Mouse (Mus musculus): Measurements from ENCODE around the gene Zpr1. TPM values are rescaled to one million over a fixed set of nuclear protein-coding genes. Genes with fewer than 3 reads are reported as not detected.

The Zpr1 gene
- polyA plus RNA-seq, 1 experiment from 2014 or later: 23.6 TPM

DNA sequence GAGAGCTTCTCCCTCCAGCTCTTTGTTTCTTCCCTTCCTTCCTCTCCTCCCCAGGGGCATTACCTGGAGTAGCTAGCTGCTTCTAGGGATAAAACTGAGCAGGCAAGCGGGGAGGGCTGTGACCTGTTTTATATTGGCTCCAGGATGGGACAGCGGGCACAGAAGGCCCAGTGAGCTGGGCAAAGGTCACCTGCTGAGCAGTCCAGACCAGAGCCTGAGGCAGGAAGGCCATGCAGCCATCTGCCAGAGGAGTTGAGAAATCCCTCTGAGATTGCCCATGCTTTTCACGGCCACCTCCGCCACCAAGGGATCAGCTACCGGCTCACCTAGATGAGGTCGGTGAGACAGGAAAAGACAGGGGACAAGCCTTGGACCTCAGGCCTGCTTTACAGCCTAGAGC, 37.7 kb upstream of the Zpr1 start:
- Histone ChIP-seq H3K36me3 (ENCODE audit: control insufficient read depth, insufficient read depth) (no peaks in the 10 kb centered on the region), H3K9ac (ENCODE audit: low read depth, low read length) (no peak overlapping the region), H3K4me2 (ENCODE audit: low read depth, low read length) (no peak overlapping the region), H3K27ac (ENCODE audit: low read length) (0 out of 2 replicates have a peak overlapping the region, but pooled peaks have one; percentile 4), H3K27me3 (ENCODE audit: control insufficient read depth, insufficient read depth, low read depth, low read length) (no peaks in the 10 kb centered on the region), H3K9me3 (replicated peaks; ENCODE audit: control insufficient read depth, low read length) (no peaks in the 10 kb centered on the region), H3K4me1 (ENCODE audit: control insufficient read depth, low read depth, low read length) (peaks cover 9% of the 10 kb centered on the region), H3K4me3 (ENCODE audit: low read depth, low read length) (no peak overlapping the region)
- ATAC-seq (ENCODE audit: low read depth): no peak
- 64% methylated on average over 6 of the region's 6 CpGs for WGBS (ENCODE audit: insufficient replicate concordance)

DNA sequence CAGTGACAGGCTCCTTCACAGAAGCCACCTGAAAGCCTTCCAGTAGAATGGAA, 37.4 kb upstream of the Zpr1 start, which contains the start of gene Apoc3:
Gene Apoc3 (minus strand): TSS at position 41 of the 53 bp plus-strand sequence.
- Histone ChIP-seq H3K27me3 (ENCODE audit: control insufficient read depth, insufficient read depth, low read depth, low read length) (no peaks in the 10 kb centered on the region), H3K4me1 (ENCODE audit: control insufficient read depth, low read depth, low read length) (peaks cover 9% of the 10 kb centered on the region), H3K9ac (ENCODE audit: low read depth, low read length) (no peak within 1 kb of the TSS), H3K4me3 (ENCODE audit: low read depth, low read length) (no peak within 1 kb of the TSS), H3K27ac (ENCODE audit: low read length) (0 out of 2 replicates have a peak within 1 kb of the TSS, but pooled peaks have one; percentile 4), H3K4me2 (ENCODE audit: low read depth, low read length) (no peak within 1 kb of the TSS), H3K9me3 (replicated peaks; ENCODE audit: control insufficient read depth, low read length) (no peaks in the 10 kb centered on the region), H3K36me3 (ENCODE audit: control insufficient read depth, insufficient read depth) (no peaks in the 10 kb centered on the region)
- ATAC-seq (ENCODE audit: low read depth): no peak

DNA sequence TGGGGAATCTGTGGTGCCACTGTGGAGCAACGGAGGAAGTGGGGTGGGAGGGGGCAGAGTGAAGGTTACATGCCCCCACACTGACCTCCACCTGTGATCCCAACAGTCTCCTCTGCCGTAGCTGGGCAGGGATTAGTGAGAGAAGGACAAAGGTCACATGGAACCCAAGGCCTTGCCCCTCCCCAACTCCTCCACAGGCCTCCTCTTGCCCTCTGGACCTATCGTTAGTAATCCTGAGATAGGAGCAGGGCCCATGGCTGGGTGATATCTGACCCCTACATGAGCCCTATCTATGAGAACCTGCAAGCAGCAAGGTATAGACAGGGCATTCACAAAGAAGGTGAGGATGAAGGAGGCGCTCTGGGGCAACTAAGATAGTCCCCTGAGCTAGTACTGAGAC, 37.2 kb upstream of the Zpr1 start:
- peak; percentile 31 for ATAC-seq (ENCODE audit: low read depth)
- no peak overlapping the region for H3K27ac ChIP-seq (ENCODE audit: low read length)

GRCm38 (mm10) chr9:46238850-46239249, 34.0 kb upstream of the Zpr1 start:
- no peaks in the 10 kb centered on the region for H3K36me3 ChIP-seq (ENCODE audit: control insufficient read depth, insufficient read depth)
- no peaks in the 10 kb centered on the region for H3K27me3 ChIP-seq (ENCODE audit: control insufficient read depth, insufficient read depth, low read depth, low read length)
- no peak overlapping the region for H3K27ac ChIP-seq (ENCODE audit: low read length)
- no peaks in the 10 kb centered on the region for H3K9me3 ChIP-seq (replicated peaks; ENCODE audit: control insufficient read depth, low read length)
- ATAC-seq (ENCODE audit: low read depth): peak; percentile 72
- no peak overlapping the region for H3K4me2 ChIP-seq (ENCODE audit: low read depth, low read length)
- peaks cover 9% of the 10 kb centered on the region for H3K4me1 ChIP-seq (ENCODE audit: control insufficient read depth, low read depth, low read length)
- WGBS (ENCODE audit: insufficient replicate concordance): 61% methylated on average over 7 of the region's 7 CpGs
- H3K4me3 ChIP-seq (ENCODE audit: low read depth, low read length): no peak overlapping the region
- no peak overlapping the region for H3K9ac ChIP-seq (ENCODE audit: low read depth, low read length)

More for the DNA sequence above, 37.2 kb upstream of the Zpr1 start:
- Histone ChIP-seq H3K4me1 (ENCODE audit: control insufficient read depth, low read depth, low read length) (peaks cover 9% of the 10 kb centered on the region), H3K4me3 (ENCODE audit: low read depth, low read length) (no peak overlapping the region), H3K27me3 (ENCODE audit: control insufficient read depth, insufficient read depth, low read depth, low read length) (no peaks in the 10 kb centered on the region), H3K9ac (ENCODE audit: low read depth, low read length) (no peak overlapping the region), H3K36me3 (ENCODE audit: control insufficient read depth, insufficient read depth) (no peaks in the 10 kb centered on the region), H3K4me2 (ENCODE audit: low read depth, low read length) (no peak overlapping the region), H3K9me3 (replicated peaks; ENCODE audit: control insufficient read depth, low read length) (no peaks in the 10 kb centered on the region)
- 30% methylated on average over 4 of the region's 4 CpGs for WGBS (ENCODE audit: insufficient replicate concordance)

DNA sequence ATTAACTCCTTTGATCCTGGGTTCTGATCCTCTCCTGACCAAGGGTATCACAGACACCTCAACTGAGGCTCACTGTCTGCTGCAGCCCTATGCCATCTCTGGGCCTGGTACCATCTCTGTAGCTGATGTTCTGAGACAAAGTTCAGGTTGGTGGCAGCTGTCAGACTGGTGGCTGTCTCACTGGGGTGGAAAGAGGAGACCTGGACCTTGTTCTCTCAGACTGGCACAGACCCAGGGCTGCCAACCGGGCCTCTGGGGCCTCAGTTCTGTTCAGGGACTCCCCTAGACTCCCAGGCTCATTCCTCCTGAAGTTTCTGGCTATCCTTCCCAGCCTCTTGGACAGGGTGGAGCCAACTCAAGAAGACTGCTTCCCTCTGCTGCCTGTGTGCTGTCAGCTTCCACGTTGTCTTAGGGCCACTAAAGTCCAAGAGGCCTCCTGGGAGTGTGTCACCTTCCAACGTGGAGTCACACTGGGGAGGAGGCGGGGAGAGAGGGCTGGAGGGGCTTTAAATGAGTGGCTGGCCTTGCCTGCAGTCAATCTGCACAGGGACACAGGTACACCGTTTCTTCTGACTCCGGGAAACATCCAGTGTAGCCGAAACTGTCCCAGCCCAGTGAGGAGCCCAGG, 32.2 kb upstream of the Zpr1 start, which contains the start of gene Apoa4:
Gene Apoa4 (plus strand): TSS at position 171 of the 628 bp plus-strand sequence.
- Histone ChIP-seq H3K9ac (ENCODE audit: low read depth, low read length) (no peak within 1 kb of the TSS), H3K4me2 (ENCODE audit: low read depth, low read length) (no peak within 1 kb of the TSS), H3K4me3 (ENCODE audit: low read depth, low read length) (no peak within 1 kb of the TSS), H3K27me3 (ENCODE audit: control insufficient read depth, insufficient read depth, low read depth, low read length) (no peaks in the 10 kb centered on the region), H3K4me1 (ENCODE audit: control insufficient read depth, low read depth, low read length) (no peaks in the 10 kb centered on the region; the same call in 1 of the 2 replicates), H3K36me3 (ENCODE audit: control insufficient read depth, insufficient read depth) (no peaks in the 10 kb centered on the region), H3K27ac (ENCODE audit: low read length) (no peak within 1 kb of the TSS), H3K9me3 (replicated peaks; ENCODE audit: control insufficient read depth, low read length) (no peaks in the 10 kb centered on the region)
- 55% methylated on average over 7 of the region's 7 CpGs for WGBS (ENCODE audit: insufficient replicate concordance)
- ATAC-seq (ENCODE audit: low read depth): no peak

DNA sequence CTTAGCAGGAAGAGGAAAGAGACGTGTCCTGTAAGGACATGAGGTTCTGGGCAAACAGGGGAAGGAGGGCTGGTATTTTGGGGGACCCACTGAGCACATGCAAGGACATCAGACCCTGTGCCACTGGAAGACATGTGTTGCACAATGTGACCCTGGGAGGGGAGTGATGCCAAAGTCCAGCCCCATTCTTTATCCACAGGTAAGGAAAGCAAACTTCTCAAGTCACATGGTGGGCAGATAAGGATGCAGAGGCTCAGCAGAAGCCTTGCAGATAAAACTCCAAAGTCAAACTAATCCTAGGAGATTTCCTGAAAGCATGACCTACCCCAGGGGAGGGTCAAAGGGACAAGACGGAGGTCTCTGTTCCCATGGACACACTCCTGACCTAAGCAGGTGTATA, 31.0 kb upstream of the Zpr1 start:
- Histone ChIP-seq H3K9ac (ENCODE audit: low read depth, low read length) (no peak overlapping the region), H3K4me1 (ENCODE audit: control insufficient read depth, low read depth, low read length) (no peaks in the 10 kb centered on the region; the same call in 1 of the 2 replicates), H3K27me3 (ENCODE audit: control insufficient read depth, insufficient read depth, low read depth, low read length) (no peaks in the 10 kb centered on the region), H3K36me3 (ENCODE audit: control insufficient read depth, insufficient read depth) (no peaks in the 10 kb centered on the region), H3K4me2 (ENCODE audit: low read depth, low read length) (no peak overlapping the region), H3K9me3 (replicated peaks; ENCODE audit: control insufficient read depth, low read length) (no peaks in the 10 kb centered on the region), H3K27ac (ENCODE audit: low read length) (no peak overlapping the region), H3K4me3 (ENCODE audit: low read depth, low read length) (no peak overlapping the region)
- no peak for ATAC-seq (ENCODE audit: low read depth)
- WGBS (ENCODE audit: insufficient replicate concordance): 62% methylated on average over 2 of the region's 2 CpGs

- Histone ChIP-seq H3K27ac (ENCODE audit: low read length) (no peak overlapping the region), H3K4me2 (ENCODE audit: low read depth, low read length) (no peak overlapping the region), H3K4me3 (ENCODE audit: low read depth, low read length) (no peak overlapping the region), H3K4me1 (ENCODE audit: control insufficient read depth, low read depth, low read length) (no peaks in the 10 kb centered on the region; the same call in 1 of the 2 replicates), H3K9ac (ENCODE audit: low read depth, low read length) (no peak overlapping the region), H3K9me3 (replicated peaks; ENCODE audit: control insufficient read depth, low read length) (no peaks in the 10 kb centered on the region), H3K36me3 (ENCODE audit: control insufficient read depth, insufficient read depth) (no peaks in the 10 kb centered on the region), H3K27me3 (ENCODE audit: control insufficient read depth, insufficient read depth, low read depth, low read length) (no peaks in the 10 kb centered on the region)
- ATAC-seq (ENCODE audit: low read depth): no peak
- 73% methylated on average over 4 of the region's 4 CpGs for WGBS (ENCODE audit: insufficient replicate concordance)
Measured at GRCm38 (mm10) chr9:46243122-46243521, 29.7 kb upstream of the Zpr1 start.

GRCm38 (mm10) chr9:46243584-46243983, 29.3 kb upstream of the Zpr1 start:
- 55% methylated on average over 8 of the region's 8 CpGs for WGBS (ENCODE audit: insufficient replicate concordance)
- no peak for ATAC-seq (ENCODE audit: low read depth)
- no peak overlapping the region for H3K9ac ChIP-seq (ENCODE audit: low read depth, low read length)
- H3K36me3 ChIP-seq (ENCODE audit: control insufficient read depth, insufficient read depth): no peaks in the 10 kb centered on the region
- no peaks in the 10 kb centered on the region for H3K4me1 ChIP-seq (ENCODE audit: control insufficient read depth, low read depth, low read length)
- H3K9me3 ChIP-seq (replicated peaks; ENCODE audit: control insufficient read depth, low read length): no peaks in the 10 kb centered on the region
- no peaks in the 10 kb centered on the region for H3K27me3 ChIP-seq (ENCODE audit: control insufficient read depth, insufficient read depth, low read depth, low read length)
- no peak overlapping the region for H3K4me3 ChIP-seq (ENCODE audit: low read depth, low read length)
- H3K4me2 ChIP-seq (ENCODE audit: low read depth, low read length): no peak overlapping the region
- H3K27ac ChIP-seq (ENCODE audit: low read length): no peak overlapping the region

GRCm38 (mm10) chr9:46246752-46247324, 26.0 kb upstream of the Zpr1 start:
- H3K4me1 ChIP-seq (ENCODE audit: control insufficient read depth, low read depth, low read length): no peaks in the 10 kb centered on the region
- no peak overlapping the region for H3K4me2 ChIP-seq (ENCODE audit: low read depth, low read length)
- H3K9me3 ChIP-seq (replicated peaks; ENCODE audit: control insufficient read depth, low read length): no peaks in the 10 kb centered on the region
- H3K4me3 ChIP-seq (ENCODE audit: low read depth, low read length): no peak overlapping the region
- ATAC-seq (ENCODE audit: low read depth): no peak; the same call in 1 of the 2 replicates
- no peak overlapping the region for H3K27ac ChIP-seq (ENCODE audit: low read length)
- 27% methylated on average over 11 of the region's 11 CpGs for WGBS (ENCODE audit: insufficient replicate concordance)
- H3K9ac ChIP-seq (ENCODE audit: low read depth, low read length): no peak overlapping the region
- H3K27me3 ChIP-seq (ENCODE audit: control insufficient read depth, insufficient read depth, low read depth, low read length): no peaks in the 10 kb centered on the region
- no peaks in the 10 kb centered on the region for H3K36me3 ChIP-seq (ENCODE audit: control insufficient read depth, insufficient read depth)
